Mouse (Mus musculus): ENCODE data around the gene Ftl1-ps1. TPM values are rescaled to one million over a fixed set of nuclear protein-coding genes. Genes with fewer than 3 reads are reported as not detected.

The Ftl1-ps1 gene
- 75.9 and 94.5 TPM in 2 replicates for polyA plus RNA-seq (2014; fragmentation: Nextera tagmentation; extraction: Ambion mirVana)

GRCm38 (mm10) chr13:74399298-74399839 is at the start of gene Ftl1-ps1:
Gene Ftl1-ps1, plus strand, starts transcription at chr13:74399694.
- H3K27me3 ChIP-seq (ENCODE audit: control insufficient read depth, insufficient read depth, low read length), result no peaks in the 10 kb centered on the region
- no peak within 1 kb of the TSS for H3K27ac ChIP-seq (ENCODE audit: low read depth, low read length)
- H3K4me2 ChIP-seq (replicated peaks; ENCODE audit: low read depth, low read length), result no peak within 1 kb of the TSS; the same call in 1 of the 2 replicates
- no peaks in the 10 kb centered on the region for H3K9me3 ChIP-seq (ENCODE audit: control insufficient read depth, low read length)
- no peak within 1 kb of the TSS for H3K4me3 ChIP-seq (ENCODE audit: low read depth, low read length)
- no peaks in the 10 kb centered on the region for H3K4me1 ChIP-seq (replicated peaks; ENCODE audit: control insufficient read depth, insufficient read depth, low read length)
- ATAC-seq (ENCODE audit: low FRiP score) (no peak), DNase-seq (ENCODE audit: low spot score) (no peak)
- no peak within 1 kb of the TSS for H3K9ac ChIP-seq (ENCODE audit: low read depth, low read length)
- H3K36me3 ChIP-seq (ENCODE audit: control insufficient read depth, insufficient read depth, low read length), result no peaks in the 10 kb centered on the region
- 14% methylated on average over 11 of the region's 11 CpGs for WGBS

DNA sequence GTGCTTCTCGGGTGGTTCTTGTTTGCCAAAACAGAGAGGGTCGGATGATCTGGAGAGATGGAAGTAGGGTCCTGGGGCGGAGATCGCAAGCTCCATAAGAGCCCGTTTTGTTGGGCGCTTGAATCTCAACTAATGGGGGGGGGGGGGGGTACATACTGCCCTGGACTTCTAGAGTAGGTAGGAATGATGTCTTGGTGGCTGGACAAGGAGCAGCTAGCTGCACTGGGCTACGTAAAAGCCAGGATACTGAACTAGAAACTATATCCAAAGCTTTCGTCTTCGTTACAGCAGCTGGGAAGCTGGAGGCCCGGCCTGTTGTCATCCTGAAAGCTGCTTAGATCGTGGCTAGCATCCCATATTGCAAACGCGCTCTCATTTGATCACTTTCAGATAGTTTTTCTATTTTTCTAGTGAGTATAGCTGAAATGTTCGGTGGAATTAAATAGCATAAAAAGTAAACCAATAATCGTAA is 49.0 kb upstream of the Ftl1-ps1 start:
- H3K9me3 ChIP-seq (ENCODE audit: control insufficient read depth, low read length), result no peaks in the 10 kb centered on the region
- no peaks in the 10 kb centered on the region for H3K4me1 ChIP-seq (replicated peaks; ENCODE audit: control insufficient read depth, insufficient read depth, low read length)
- H3K27ac ChIP-seq (ENCODE audit: low read depth, low read length), result no peak overlapping the region
- ATAC-seq (ENCODE audit: low FRiP score) (peak; percentile 62; the same call in 1 of the 2 replicates), DNase-seq (ENCODE audit: low spot score) (no peak)
- WGBS, result 2% methylated on average over 15 of the region's 15 CpGs
- peak overlapping the region; percentile 72 for H3K4me2 ChIP-seq (replicated peaks; ENCODE audit: low read depth, low read length)
- H3K4me3 ChIP-seq (ENCODE audit: low read depth, low read length), result peak overlapping the region; percentile 56
- no peaks in the 10 kb centered on the region for H3K36me3 ChIP-seq (ENCODE audit: control insufficient read depth, insufficient read depth, low read length)
- no peaks in the 10 kb centered on the region for H3K27me3 ChIP-seq (ENCODE audit: control insufficient read depth, insufficient read depth, low read length)
- H3K9ac ChIP-seq (ENCODE audit: low read depth, low read length), result peak overlapping the region; percentile 66

- H3K9me3 ChIP-seq (ENCODE audit: control insufficient read depth, low read length), result no peaks in the 10 kb centered on the region
- H3K4me2 ChIP-seq (replicated peaks; ENCODE audit: low read depth, low read length), result no peak overlapping the region
- DNase-seq (ENCODE audit: low spot score) (no peak), ATAC-seq (ENCODE audit: low FRiP score) (no peak)
- peaks cover 12% of the 10 kb centered on the region; the same call in 1 of the 2 replicates for H3K36me3 ChIP-seq (ENCODE audit: control insufficient read depth, insufficient read depth, low read length)
- H3K9ac ChIP-seq (ENCODE audit: low read depth, low read length), result no peak overlapping the region
- no peaks in the 10 kb centered on the region for H3K4me1 ChIP-seq (replicated peaks; ENCODE audit: control insufficient read depth, insufficient read depth, low read length)
- no peak overlapping the region for H3K27ac ChIP-seq (ENCODE audit: low read depth, low read length)
- H3K27me3 ChIP-seq (ENCODE audit: control insufficient read depth, insufficient read depth, low read length), result no peaks in the 10 kb centered on the region
- H3K4me3 ChIP-seq (ENCODE audit: low read depth, low read length), result no peak overlapping the region
- WGBS, result 97% methylated on average over 13 of the region's 13 CpGs
Observed at GRCm38 (mm10) chr13:74356491-74356890, 43.0 kb upstream of the Ftl1-ps1 start.

DNA sequence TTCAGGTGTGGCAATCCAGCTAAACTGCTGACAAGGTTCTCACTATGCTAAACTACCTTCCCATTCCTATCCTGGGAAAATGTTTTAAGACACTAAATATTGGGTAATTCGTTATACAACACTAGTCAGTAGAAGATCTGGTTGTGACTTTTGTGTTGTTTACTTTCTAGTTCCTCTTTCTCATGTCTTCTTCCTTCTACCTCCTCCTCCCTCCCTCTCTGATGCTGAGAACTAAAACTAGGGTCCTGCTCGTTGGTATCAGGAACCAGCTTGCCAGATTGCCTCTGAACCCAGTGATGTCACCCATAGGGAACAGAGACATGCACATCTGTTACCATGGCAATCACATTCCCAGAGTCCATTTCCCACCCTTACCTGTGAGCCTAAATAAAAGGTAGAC is 37.3 kb upstream of the Ftl1-ps1 start:
- Histone ChIP-seq H3K4me2 (replicated peaks; ENCODE audit: low read depth, low read length) (no peak overlapping the region), H3K27me3 (ENCODE audit: control insufficient read depth, insufficient read depth, low read length) (no peaks in the 10 kb centered on the region), H3K9me3 (ENCODE audit: control insufficient read depth, low read length) (no peaks in the 10 kb centered on the region), H3K27ac (ENCODE audit: low read depth, low read length) (no peak overlapping the region), H3K4me1 (replicated peaks; ENCODE audit: control insufficient read depth, insufficient read depth, low read length) (no peaks in the 10 kb centered on the region), H3K4me3 (ENCODE audit: low read depth, low read length) (no peak overlapping the region), H3K9ac (ENCODE audit: low read depth, low read length) (no peak overlapping the region), H3K36me3 (ENCODE audit: control insufficient read depth, insufficient read depth, low read length) (peaks cover 10% of the 10 kb centered on the region; the same call in 1 of the 2 replicates)
- ATAC-seq (ENCODE audit: low FRiP score) (0 out of 2 replicates have a peak, but pooled peaks have one; percentile 17), DNase-seq (ENCODE audit: low spot score) (no peak)
- WGBS, result 88% methylated on average over 2 of the region's 2 CpGs

- Histone ChIP-seq H3K27me3 (ENCODE audit: control insufficient read depth, insufficient read depth, low read length) (no peaks in the 10 kb centered on the region), H3K4me1 (replicated peaks; ENCODE audit: control insufficient read depth, insufficient read depth, low read length) (no peaks in the 10 kb centered on the region), H3K36me3 (ENCODE audit: control insufficient read depth, insufficient read depth, low read length) (peaks cover 10% of the 10 kb centered on the region; the same call in 1 of the 2 replicates), H3K4me2 (replicated peaks; ENCODE audit: low read depth, low read length) (no peak overlapping the region), H3K9ac (ENCODE audit: low read depth, low read length) (no peak overlapping the region), H3K4me3 (ENCODE audit: low read depth, low read length) (no peak overlapping the region), H3K9me3 (ENCODE audit: control insufficient read depth, low read length) (no peaks in the 10 kb centered on the region), H3K27ac (ENCODE audit: low read depth, low read length) (no peak overlapping the region)
- DNase-seq (ENCODE audit: low spot score) (no peak), ATAC-seq (ENCODE audit: low FRiP score) (peak; percentile 22; the same call in 1 of the 2 replicates)
- WGBS, result 86% methylated on average over 13 of the region's 13 CpGs
Observed at GRCm38 (mm10) chr13:74363176-74363858, 36.2 kb upstream of the Ftl1-ps1 start.

GRCm38 (mm10) chr13:74363859-74364235 is 35.6 kb upstream of the Ftl1-ps1 start, which contains the start of gene Lrrc14b:
Gene Lrrc14b, minus strand, starts transcription at chr13:74364005.
- H3K4me2 ChIP-seq (replicated peaks; ENCODE audit: low read depth, low read length), result no peak within 1 kb of the TSS
- ATAC-seq (ENCODE audit: low FRiP score) (no peak), DNase-seq (ENCODE audit: low spot score) (no peak)
- H3K9ac ChIP-seq (ENCODE audit: low read depth, low read length), result no peak within 1 kb of the TSS
- no peaks in the 10 kb centered on the region for H3K9me3 ChIP-seq (ENCODE audit: control insufficient read depth, low read length)
- peaks cover 10% of the 10 kb centered on the region; the same call in 1 of the 2 replicates for H3K36me3 ChIP-seq (ENCODE audit: control insufficient read depth, insufficient read depth, low read length)
- H3K27ac ChIP-seq (ENCODE audit: low read depth, low read length), result no peak within 1 kb of the TSS
- no peaks in the 10 kb centered on the region for H3K27me3 ChIP-seq (ENCODE audit: control insufficient read depth, insufficient read depth, low read length)
- no peak within 1 kb of the TSS for H3K4me3 ChIP-seq (ENCODE audit: low read depth, low read length)
- 90% methylated on average over 8 of the region's 8 CpGs for WGBS
- H3K4me1 ChIP-seq (replicated peaks; ENCODE audit: control insufficient read depth, insufficient read depth, low read length), result no peaks in the 10 kb centered on the region

GRCm38 (mm10) chr13:74381533-74382276 is 17.8 kb upstream of the Ftl1-ps1 start:
- no peak for DNase-seq (ENCODE audit: low spot score)
- no peak overlapping the region for H3K27ac ChIP-seq (ENCODE audit: low read depth, low read length)
- no peak overlapping the region for H3K4me2 ChIP-seq (replicated peaks; ENCODE audit: low read depth, low read length)
- H3K36me3 ChIP-seq (ENCODE audit: control insufficient read depth, insufficient read depth, low read length), result no peaks in the 10 kb centered on the region
- H3K9ac ChIP-seq (ENCODE audit: low read depth, low read length), result no peak overlapping the region
- ATAC-seq (ENCODE audit: low FRiP score), result no peak
- no peaks in the 10 kb centered on the region for H3K27me3 ChIP-seq (ENCODE audit: control insufficient read depth, insufficient read depth, low read length)
- 77% methylated on average over 10 of the region's 10 CpGs for WGBS
- H3K4me1 ChIP-seq (replicated peaks; ENCODE audit: control insufficient read depth, insufficient read depth, low read length), result no peaks in the 10 kb centered on the region
- no peaks in the 10 kb centered on the region for H3K9me3 ChIP-seq (ENCODE audit: control insufficient read depth, low read length)
- no peak overlapping the region for H3K4me3 ChIP-seq (ENCODE audit: low read depth, low read length)

DNA sequence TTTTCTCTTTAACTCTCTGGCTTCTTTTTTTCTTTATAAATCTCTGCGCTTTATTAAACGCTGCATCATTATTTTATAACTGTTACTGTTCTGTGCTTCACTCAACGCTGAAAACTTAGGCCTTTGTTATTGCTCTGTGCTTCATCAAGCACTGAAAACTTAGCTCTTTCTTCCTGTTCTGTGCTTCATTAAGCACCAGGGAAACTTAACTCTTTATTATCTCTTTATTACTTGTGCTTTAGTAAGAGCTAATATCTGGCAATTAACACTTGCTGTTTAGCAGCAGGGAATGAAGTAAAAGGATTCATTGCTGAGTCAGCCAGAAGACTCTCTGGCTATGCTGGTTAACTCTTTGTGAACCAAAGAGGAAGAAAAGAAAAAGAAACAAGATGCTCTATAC is 17.2 kb upstream of the Ftl1-ps1 start:
- ATAC-seq (ENCODE audit: low FRiP score) (no peak), DNase-seq (ENCODE audit: low spot score) (no peak)
- Histone ChIP-seq H3K27ac (ENCODE audit: low read depth, low read length) (no peak overlapping the region), H3K9me3 (ENCODE audit: control insufficient read depth, low read length) (no peaks in the 10 kb centered on the region), H3K9ac (ENCODE audit: low read depth, low read length) (no peak overlapping the region), H3K4me2 (replicated peaks; ENCODE audit: low read depth, low read length) (no peak overlapping the region), H3K4me3 (ENCODE audit: low read depth, low read length) (no peak overlapping the region), H3K4me1 (replicated peaks; ENCODE audit: control insufficient read depth, insufficient read depth, low read length) (no peaks in the 10 kb centered on the region), H3K27me3 (ENCODE audit: control insufficient read depth, insufficient read depth, low read length) (no peaks in the 10 kb centered on the region), H3K36me3 (ENCODE audit: control insufficient read depth, insufficient read depth, low read length) (no peaks in the 10 kb centered on the region)
- 74% methylated on average over 3 of the region's 3 CpGs for WGBS

Data from hindbrain, embryonic 11.5 days (tissue).